Mouse (Mus musculus) kidney, postnatal 0 days (tissue): Measurements from ENCODE around the gene Zmat3. TPM values are rescaled to one million over a fixed set of nuclear protein-coding genes. Genes with fewer than 3 reads are reported as not detected.

Experiments used
- ATAC-seq: fragments of 200-750 bp; cut with Nextera tagmentation; replicated peaks from 2 replicates; pipeline ENCODE4 v1.8.0; 2017; ENCODE audit warnings: low read depth, moderate number of reproducible peaks, moderate TSS enrichment, moderate library complexity; ENCODE audit not compliant: low FRiP score
- DNase-seq: peaks from one replicate; pipeline ENCODE4 v3.0.0-alpha.2; 2016; ENCODE audit warnings: low spot score
- H3K27ac ChIP-seq: fragments of 300-500 bp; sonication (generic); 2 replicates; pipeline ENCODE4 v1.5.1; 2014; ENCODE audit warnings: mild to moderate bottlenecking
- H3K27me3 ChIP-seq: fragments of 300-500 bp; sonication (generic); 2 replicates; pipeline ENCODE4 v1.6.1; 2014; ENCODE audit warnings: low read length, mixed read lengths; ENCODE audit not compliant: insufficient read depth
- H3K36me3 ChIP-seq: fragments of 300-500 bp; sonication (generic); 2 replicates; pipeline ENCODE4 v1.6.1; 2014; ENCODE audit warnings: low read length, mixed read lengths; ENCODE audit not compliant: insufficient read depth
- H3K4me1 ChIP-seq: fragments of 300-500 bp; sonication (generic); replicated peaks from 2 replicates; pipeline ENCODE4 v1.6.1; 2014; ENCODE audit warnings: antibody characterized with exemption, low read length, mixed read lengths; ENCODE audit not compliant: insufficient read depth
- H3K4me2 ChIP-seq: fragments of 300-500 bp; sonication (generic); 2 replicates; pipeline ENCODE4 v1.6.1; 2014; ENCODE audit warnings: mild to moderate bottlenecking, low read length, moderate library complexity, mixed read lengths
- H3K4me3 ChIP-seq: fragments of 300-500 bp; sonication (generic); replicated peaks from 2 replicates; pipeline ENCODE4 v1.5.1; 2014; ENCODE audit warnings: low read depth, low read length
- H3K9ac ChIP-seq: fragments of 300-500 bp; sonication (generic); 2 replicates; pipeline ENCODE4 v1.6.1; 2014; ENCODE audit warnings: low read depth, low read length
- H3K9me3 ChIP-seq: fragments of 300-500 bp; sonication (generic); replicated peaks from 2 replicates; pipeline ENCODE4 v1.6.1; 2016; ENCODE audit warnings: low read length, inconsistent platforms, mixed read lengths
- CTCF ChIP-seq: IDR thresholded peaks from 2 replicates; pipeline ENCODE4 v1.5.1; 2016; ENCODE audit warnings: antibody characterized with exemption, low read depth, mild to moderate bottlenecking, moderate library complexity
- WGBS: fragments of 180-500 bp; shearing (Covaris S2); extraction: QIAGEN DNeasy Blood & Tissue Kit; methylation state at CpG from one replicate; pipeline ENCODE4 v1.1.7; 2014; 5-methylcytosine and 5-hydroxymethylcytosine counted together
- polyA plus RNA-seq: library from polyadenylated mRNA; unstranded; fragments of >200 nt; fragmentation: Nextera tagmentation; extraction: Ambion mirVana; gene quantifications from 2 replicates; pipeline ENCODE4 v1.2.1, GENCODE M21; 2015

Zmat3 gene
- polyA plus RNA-seq, 1 experiment from 2014 or later: 3.5 TPM

DNA sequence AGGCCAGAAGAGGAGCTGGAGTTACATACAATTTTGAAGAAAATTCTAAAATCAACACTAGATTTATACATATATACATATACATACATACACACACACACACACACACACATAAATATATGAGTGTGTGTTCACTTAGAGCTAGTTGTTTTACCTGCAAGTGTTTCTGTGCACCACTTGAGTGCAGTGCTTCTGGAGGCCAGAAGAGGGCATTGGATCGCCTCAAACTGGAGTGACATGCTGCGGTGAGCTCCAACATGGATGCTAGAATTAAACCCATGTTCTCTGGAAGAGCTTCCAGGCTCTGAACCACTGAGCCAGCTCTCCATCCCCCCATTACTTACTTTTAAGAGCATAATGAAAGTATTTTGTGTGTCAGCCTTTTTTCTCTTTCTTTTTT is 14.1 kb upstream of the Zmat3 start:
- no peaks in the 10 kb centered on the region for H3K4me1 ChIP-seq
- no peak overlapping the region for H3K27ac ChIP-seq
- no peaks in the 10 kb centered on the region for H3K9me3 ChIP-seq
- WGBS: 31% methylated on average over 2 of the region's 2 CpGs
- no peaks in the 10 kb centered on the region for H3K36me3 ChIP-seq
- no peak overlapping the region for H3K9ac ChIP-seq
- ATAC-seq (no peak), DNase-seq (peak; percentile 43)
- H3K4me2 ChIP-seq: no peak overlapping the region
- no peak overlapping the region for H3K4me3 ChIP-seq
- peak; percentile 61 for TF ChIP-seq CTCF
- no peaks in the 10 kb centered on the region for H3K27me3 ChIP-seq

GRCm38 (mm10) chr3:32373236-32373635 is 7.4 kb upstream of the Zmat3 start:
- Histone ChIP-seq H3K27ac (no peak overlapping the region), H3K4me2 (no peak overlapping the region), H3K4me3 (no peak overlapping the region), H3K36me3 (no peaks in the 10 kb centered on the region), H3K4me1 (no peaks in the 10 kb centered on the region), H3K27me3 (no peaks in the 10 kb centered on the region), H3K9ac (no peak overlapping the region), H3K9me3 (no peaks in the 10 kb centered on the region)
- DNase-seq (no peak), ATAC-seq (no peak)
- 66% methylated on average over 6 of the region's 6 CpGs for WGBS
- TF ChIP-seq CTCF: no peak

GRCm38 (mm10) chr3:32372470-32372869 is 6.7 kb upstream of the Zmat3 start:
- no peak for ATAC-seq

GRCm38 (mm10) chr3:32371957-32372356 is 6.1 kb upstream of the Zmat3 start:
- ATAC-seq (no peak), DNase-seq (no peak)
- WGBS: 73% methylated on average over 7 of the region's 7 CpGs
- no peak overlapping the region for H3K4me2 ChIP-seq
- H3K9ac ChIP-seq: no peak overlapping the region
- H3K27me3 ChIP-seq: no peaks in the 10 kb centered on the region
- no peak overlapping the region for H3K4me3 ChIP-seq
- no peak overlapping the region for H3K27ac ChIP-seq
- no peaks in the 10 kb centered on the region for H3K4me1 ChIP-seq
- H3K36me3 ChIP-seq: no peaks in the 10 kb centered on the region
- no peak for TF ChIP-seq CTCF
- no peaks in the 10 kb centered on the region for H3K9me3 ChIP-seq

More at GRCm38 (mm10) chr3:32372470-32372869, 6.7 kb upstream of the Zmat3 start:
- WGBS: 79% methylated on average over 8 of the region's 8 CpGs
- Histone ChIP-seq H3K27ac (no peak overlapping the region), H3K9me3 (no peaks in the 10 kb centered on the region), H3K4me1 (no peaks in the 10 kb centered on the region), H3K4me2 (no peak overlapping the region), H3K9ac (no peak overlapping the region), H3K27me3 (no peaks in the 10 kb centered on the region), H3K4me3 (no peak overlapping the region), H3K36me3 (no peaks in the 10 kb centered on the region)
- no peak for DNase-seq
- no peak for TF ChIP-seq CTCF

GRCm38 (mm10) chr3:32367516-32367915 is 1.7 kb upstream of the Zmat3 start:
- no peak for ATAC-seq
- H3K27ac ChIP-seq: no peak overlapping the region
- no peak for TF ChIP-seq CTCF
- H3K4me2 ChIP-seq: no peak overlapping the region
- no peaks in the 10 kb centered on the region for H3K4me1 ChIP-seq
- H3K27me3 ChIP-seq: no peaks in the 10 kb centered on the region
- no peak overlapping the region for H3K4me3 ChIP-seq
- no peaks in the 10 kb centered on the region for H3K36me3 ChIP-seq
- no peak overlapping the region for H3K9ac ChIP-seq
- no peak for DNase-seq
- H3K9me3 ChIP-seq: no peaks in the 10 kb centered on the region
- WGBS: 86% methylated on average over 1 of the region's 1 CpGs

- ATAC-seq: 0 out of 2 replicates have a peak, but pooled peaks have one; percentile 52
These were observed 476 bp upstream of the Zmat3 start for GRCm38 (mm10) chr3:32366246-32366734.

More at GRCm38 (mm10) chr3:32366246-32366734, 476 bp upstream of the Zmat3 start:
- Histone ChIP-seq H3K4me1 (0 out of 2 replicates have a peak, but pooled peaks cover 1% of the 10 kb centered on the region), H3K27me3 (no peaks in the 10 kb centered on the region), H3K4me3 (peak overlapping the region; percentile 82), H3K9me3 (no peaks in the 10 kb centered on the region), H3K4me2 (peak overlapping the region; percentile 89), H3K9ac (peak overlapping the region; percentile 83; the same call in 1 of the 2 replicates), H3K36me3 (no peaks in the 10 kb centered on the region), H3K27ac (no peak overlapping the region)
- no peak for DNase-seq
- no peak for TF ChIP-seq CTCF
- 70% methylated on average over 17 of the region's 17 CpGs for WGBS
